Mouse (Mus musculus): Measurements from ENCODE around the gene Alox15.
"Not testable (repeated sequence)": the region's sequence is repeated elsewhere in the genome, so short reads cannot be mapped to it uniquely, and the experiment has no call there.

Gene Alox15

DNA sequence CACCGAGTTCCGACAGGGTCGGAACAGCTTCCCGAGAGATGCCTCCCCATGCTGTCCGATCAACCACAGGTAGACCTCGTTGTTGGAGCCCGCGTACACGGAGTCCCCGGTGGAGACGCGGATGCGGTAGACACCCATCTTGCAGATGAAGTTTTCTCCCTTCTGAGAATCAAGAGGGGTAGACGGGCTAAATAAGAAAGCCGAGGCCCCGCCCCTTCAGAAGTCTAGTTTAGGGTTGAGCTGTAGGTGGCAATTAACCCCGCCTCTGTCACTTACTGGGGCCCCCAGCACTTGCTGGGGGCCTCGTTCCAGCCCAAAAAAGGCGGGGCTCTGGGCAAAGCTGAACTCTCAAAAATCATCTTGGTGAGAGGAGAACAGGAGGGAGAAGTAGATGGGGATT lies at the start of gene Alox15:
Gene Alox15, minus strand, starts transcription at position 164 of the 400 bp plus-strand sequence.
- no peak for DNase-seq

DNA sequence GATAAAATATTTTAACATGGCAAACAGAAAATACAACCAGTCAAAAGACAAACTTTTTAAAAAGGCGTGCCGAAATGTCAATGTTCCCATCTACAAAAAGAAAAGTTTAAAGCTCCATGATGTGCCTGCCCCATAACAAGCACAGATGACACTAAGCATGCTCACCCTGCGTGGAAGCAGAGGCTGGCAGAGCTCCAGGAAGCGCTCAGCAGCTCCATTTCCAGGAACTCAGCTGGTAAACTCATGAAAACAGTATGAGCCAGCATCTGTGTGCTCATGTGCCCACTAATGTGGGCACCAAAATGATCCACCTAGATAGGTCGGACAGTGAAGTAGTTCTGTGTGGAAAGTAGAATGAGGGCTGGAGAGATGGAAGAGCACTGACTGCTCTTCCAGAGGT lies 37.6 kb upstream of the Alox15 start:
- no peak for DNase-seq

DNA sequence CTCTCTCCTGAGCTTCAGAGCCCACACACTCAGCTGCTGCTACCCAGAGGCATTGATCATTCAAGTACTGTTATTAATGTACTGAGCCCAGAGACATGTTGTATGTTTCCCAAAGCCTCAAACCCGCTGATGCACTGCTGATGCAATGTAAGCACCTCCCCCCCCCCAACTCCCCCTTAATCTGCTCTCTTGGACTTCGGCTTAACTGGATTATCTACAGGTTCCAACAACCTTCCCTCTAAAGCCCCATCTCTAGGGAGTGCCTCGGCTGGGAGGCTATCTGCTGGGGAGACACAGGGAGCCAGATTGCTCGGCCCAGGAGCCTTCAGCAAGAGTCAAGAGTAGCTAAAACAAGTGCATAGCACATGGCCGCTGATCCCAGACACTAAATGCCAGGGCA lies 35.6 kb upstream of the Alox15 start:
- DNase-seq = no peak

DNA sequence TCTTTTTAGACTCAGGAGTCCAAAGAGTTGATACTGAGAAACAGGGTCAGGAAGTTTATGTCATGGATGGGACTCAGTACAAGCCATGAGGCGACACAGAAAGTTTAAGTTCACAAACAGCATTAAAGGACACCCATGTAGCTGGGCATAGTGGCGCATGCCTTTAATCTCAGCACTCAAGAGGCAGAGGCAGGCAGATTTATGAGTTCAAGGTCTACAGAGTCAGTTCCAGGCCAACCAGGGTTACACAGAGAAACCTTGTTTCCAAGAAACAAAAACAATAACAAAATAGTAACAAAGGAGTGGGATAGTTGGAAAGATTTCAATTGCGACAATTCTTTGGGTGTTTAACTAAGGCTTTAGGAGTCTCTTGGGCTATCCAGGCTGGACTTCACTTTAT lies 32.3 kb upstream of the Alox15 start:
- DNase-seq = no peak

DNA sequence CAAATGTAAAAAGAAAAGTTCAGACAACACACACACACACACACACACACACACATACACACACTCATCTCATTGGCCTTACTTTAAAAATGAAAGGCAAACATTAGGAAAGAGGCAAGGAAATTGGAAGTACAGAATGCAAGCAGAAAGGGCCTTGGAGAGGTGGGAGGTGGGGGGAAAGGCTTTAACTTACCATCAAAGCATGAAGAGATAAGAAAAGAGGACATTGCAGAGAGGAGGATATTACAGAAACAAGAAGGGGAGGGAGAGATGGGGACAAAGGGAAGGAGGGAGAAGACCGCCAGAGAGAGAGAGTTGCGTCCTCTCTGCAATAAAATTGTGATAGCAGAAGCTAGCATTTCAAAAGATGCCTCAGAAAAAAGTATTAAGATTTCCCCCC lies 29.5 kb upstream of the Alox15 start:
- no peak for DNase-seq

DNA sequence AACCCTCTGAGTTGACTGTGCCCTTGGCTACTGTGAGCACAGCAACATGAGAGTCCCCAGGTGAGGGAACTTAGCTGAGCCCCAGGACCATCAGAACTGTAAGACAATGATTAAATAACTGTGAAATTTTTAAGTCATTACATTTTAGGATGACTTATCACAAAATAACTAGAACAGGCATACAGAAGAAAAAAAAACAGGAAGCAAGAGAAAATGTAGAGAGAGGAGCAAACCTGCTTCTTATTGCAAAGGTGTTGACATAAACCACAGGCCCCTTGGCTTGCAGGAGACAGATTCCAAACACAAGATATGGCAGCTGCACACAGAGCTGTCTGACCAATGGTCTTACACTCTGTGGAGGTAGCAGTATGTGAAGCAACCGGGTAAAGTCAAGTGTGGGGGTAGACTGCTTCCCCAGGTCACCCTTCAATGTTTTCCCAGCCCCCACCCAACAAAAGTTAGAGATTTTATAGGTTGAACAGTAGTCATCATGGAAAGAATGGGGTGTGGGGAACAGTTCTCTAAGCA lies 28.7 kb upstream of the Alox15 start:
- no peak for DNase-seq

DNA sequence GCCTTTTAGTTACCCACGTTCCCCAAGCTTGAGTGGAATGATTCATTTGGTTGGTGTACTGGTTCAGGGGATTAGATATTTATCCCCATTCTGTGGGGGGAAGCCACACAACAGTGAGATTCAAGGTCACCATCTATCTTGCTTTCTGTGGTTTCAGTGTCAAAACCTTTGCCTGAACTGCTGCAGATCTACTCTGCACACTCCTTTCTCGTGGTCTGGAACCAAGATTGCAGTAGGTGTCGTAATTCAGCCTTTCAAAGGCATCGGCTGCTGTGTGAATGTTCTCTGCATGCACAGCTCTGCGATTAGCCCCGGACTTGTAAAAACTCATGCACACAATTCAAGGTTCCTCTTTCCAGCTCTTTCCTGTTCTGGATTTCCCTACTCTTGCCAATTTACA lies 24.2 kb upstream of the Alox15 start:
- no peak for DNase-seq

DNA sequence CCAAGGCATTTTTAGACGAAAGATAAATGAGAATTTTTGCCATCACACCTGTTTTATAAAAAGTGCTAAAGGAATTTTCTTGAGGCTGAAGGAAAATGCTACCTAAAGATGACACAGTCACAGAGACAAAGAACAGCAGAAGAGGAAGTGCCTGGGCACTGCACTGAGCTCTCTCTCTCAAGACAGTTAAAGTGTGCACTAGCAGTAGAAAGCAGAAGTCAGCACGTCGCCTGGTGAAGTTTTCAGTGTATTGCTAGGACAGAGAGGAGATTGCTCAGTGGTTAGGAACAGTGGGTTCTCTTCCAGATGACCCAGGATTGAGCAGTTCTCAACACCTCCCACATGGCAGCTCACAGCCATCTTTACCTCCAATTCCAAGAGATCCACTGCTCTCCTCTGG lies 22.5 kb upstream of the Alox15 start:
- DNase-seq = no peak

DNA sequence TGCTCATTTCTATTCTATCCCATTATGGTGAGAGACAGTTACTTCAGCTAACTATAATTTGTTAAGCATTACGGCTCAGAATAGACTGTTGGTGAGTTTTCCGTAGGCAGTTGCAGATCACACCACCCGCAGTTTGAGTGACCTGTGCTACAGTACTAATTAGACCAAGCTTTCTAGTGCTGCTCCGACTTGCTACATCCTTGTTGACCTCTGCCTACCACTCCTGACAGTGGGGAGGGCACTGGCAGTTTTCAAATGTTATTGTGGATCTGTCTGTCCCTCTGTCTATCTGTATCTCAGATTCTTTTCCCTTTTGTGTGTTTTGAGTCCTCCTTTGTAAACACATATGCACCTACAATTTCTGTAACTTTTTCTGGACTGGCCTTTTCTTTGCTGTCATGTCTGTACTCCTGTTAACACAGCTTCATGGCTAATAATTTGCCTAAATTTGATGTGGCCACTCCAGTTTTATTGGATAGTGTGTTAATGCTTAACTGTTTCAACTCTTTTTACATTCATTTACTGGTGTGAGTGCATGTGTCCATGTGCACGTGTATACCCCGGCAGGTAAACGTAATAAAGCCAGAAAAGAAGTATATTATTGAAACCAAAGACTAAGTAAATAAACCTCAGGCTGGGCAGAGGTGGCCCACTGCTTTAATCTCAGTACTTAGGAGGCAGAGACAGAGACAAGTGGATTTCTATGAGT lies 21.2 kb upstream of the Alox15 start:
- no peak for DNase-seq

DNA sequence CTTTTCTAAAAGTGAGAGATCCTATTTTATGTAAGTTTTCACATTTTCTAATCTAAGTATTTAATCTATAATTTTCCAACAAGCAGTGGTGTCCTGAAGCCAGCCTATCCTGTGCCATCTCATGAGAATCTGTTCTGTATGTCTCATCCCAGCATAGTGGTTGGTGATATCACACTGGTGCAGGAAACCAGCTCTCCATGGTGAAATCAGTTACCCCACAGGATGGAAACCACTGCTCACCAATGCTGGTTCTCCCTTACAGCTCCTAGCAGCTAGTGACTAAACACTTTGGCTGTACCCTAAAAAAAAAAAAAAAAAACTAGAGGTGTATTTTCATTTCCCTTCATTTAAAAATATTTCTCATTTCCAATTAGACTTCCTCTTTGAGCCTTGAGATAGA lies 20.6 kb upstream of the Alox15 start:
- DNase-seq = no peak

DNA sequence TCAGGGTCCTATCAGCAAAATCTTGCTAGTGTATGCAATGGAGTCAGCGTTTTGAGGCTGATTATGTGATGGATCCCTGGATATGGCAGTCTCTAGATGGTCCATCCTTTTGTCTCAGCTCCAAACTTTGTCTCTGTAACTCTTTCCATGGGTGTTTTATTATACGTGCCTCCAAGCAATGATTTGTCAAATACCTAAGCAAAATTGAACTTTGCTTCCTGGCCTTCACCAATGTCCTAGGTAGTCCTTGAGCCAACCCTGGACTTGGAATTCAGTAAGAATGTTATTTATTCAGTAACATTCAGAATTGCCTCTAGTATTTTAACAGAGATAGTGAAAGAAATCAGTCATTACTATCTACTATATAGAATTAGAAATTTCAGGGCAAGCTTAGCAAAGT lies 16.8 kb upstream of the Alox15 start:
- DNase-seq = not testable (repeated sequence)

DNA sequence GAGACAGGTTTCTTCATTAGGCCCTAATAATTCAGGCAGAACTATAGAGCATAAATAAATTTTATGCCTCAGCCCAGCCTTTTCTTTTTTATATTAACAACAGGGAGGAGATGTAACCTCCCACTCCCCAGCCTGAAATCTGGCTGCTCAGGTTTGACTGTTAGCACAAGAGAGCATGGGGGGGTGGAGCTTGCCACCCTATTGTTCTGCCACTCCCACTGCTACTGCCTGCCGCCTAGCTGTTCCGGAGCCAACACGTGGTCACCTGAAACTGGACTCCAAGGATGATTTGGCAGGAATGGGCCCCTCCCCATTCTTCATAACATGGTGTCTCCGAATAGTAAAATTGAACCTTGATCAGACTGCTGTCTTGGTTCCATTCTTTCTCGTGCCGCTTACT lies 15.9 kb upstream of the Alox15 start:
- not testable (repeated sequence) for DNase-seq

DNA sequence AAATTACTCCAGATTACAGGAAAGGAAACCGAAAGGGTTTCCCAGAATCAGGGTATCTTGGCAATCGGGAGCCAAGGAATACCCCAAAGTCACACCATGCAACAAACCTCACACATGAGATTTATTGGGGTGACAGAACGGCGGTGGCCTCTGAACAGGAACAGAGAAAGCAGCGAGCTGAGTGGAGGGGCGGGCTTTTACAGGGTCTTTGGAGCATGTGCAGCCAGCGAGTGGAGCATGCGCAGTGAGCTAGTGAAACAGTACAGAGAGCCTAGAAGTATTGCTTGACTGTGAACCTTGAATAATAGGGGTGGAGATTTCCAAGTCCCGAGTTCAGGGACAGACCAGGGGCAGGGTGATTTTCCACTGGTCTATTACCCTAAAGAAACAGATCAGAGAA lies 3.2 kb downstream of the Alox15 start:
- DNase-seq = no peak

DNA sequence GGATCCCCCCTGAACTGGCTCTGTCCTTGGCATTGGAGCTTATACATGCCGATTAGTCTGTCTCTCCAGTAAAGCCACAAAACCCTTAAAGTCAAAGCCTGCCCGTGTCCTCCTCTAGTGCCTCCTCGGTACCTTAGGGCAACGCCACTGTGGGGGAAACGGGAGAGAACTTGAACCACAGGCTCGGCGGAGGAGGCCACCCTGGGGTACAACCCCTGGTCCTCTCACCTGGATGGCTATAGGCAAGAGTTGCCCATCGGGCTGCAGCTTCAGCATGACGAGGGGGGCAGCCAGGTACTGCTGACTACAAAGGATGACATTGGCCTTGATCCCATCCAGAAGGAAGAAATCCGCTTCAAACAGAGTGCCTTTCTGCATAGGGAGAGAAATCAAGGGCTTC lies 4.0 kb downstream of the Alox15 start:
- no peak for DNase-seq

DNA sequence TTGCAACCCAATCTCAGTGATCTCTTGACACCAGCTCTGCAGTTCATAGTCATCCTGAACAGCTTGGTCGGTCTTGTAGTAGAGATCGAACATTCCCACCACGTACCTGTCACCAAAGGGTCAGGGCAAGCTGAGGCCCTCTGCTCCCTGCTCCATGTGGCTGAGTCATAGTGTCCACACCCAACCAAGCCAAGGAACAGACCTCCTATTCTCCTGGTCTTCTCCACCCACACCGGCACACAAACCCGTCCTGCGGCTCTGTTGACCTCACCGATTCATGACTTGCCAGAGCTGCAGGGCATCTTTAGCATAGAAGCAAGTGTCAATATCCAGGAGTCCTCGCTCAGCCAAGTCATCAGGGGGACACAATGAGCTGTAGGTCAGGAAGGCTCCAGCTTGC lies 6.3 kb downstream of the Alox15 start:
- no peak for DNase-seq

DNA sequence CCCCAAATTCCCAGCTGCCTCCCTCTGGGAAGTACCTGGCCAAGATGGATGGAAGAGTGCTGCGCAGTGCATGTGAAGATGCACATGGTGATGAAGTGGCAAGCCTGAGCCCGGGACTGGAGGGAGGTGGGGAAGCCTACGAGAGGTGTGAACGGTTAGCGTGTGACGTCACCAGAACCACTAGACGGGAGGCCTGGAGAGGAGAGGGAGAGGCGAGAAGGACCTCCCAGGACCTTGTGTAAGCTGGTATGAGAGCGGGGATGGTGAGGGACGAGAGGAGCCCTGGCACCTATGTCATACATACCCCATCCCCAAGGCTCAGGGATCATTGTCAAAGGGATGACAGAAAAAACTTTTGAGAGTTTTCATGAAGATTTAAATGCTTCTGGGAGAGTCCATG lies 6.8 kb downstream of the Alox15 start:
- DNase-seq = no peak

DNA sequence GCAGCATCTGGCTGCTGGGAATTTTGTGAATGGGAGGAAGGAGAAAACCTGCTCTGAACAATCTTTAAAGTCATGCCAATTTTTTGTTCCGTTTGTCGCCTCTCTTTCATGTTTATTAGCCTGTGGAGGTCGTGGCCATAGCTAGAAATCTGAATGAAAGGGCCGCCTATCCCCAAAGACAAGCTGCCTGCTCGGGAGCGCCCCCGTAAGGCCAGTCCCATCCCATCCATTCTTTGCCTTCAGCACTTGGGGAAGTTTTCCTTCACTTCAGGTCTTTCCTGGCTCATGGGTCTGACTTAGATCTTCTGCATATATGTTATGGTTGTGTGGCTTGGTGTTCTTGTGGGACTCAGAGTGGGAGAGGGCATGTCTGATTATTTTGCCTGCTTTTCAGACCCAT lies 12.3 kb downstream of the Alox15 start:
- no peak for DNase-seq

DNA sequence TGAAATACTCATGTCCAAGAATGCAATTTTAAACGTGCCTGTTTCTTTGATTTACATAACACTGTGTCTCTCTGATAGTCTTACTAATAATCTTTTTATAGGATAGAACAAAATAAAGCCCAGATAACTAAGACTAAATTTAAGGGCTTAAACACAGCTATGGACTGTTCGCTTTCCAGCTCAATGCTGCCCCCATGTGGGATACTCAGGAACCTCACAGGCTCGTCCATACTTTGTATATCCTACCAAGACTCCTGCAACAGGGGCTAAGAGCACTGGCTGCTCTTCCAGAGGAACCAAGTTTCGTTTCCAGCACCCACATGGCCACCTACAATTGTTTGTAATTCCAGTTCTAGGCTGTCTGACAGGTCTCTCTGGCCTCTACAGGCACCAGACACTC lies 17.4 kb downstream of the Alox15 start:
- peak; percentile 5 for DNase-seq

DNA sequence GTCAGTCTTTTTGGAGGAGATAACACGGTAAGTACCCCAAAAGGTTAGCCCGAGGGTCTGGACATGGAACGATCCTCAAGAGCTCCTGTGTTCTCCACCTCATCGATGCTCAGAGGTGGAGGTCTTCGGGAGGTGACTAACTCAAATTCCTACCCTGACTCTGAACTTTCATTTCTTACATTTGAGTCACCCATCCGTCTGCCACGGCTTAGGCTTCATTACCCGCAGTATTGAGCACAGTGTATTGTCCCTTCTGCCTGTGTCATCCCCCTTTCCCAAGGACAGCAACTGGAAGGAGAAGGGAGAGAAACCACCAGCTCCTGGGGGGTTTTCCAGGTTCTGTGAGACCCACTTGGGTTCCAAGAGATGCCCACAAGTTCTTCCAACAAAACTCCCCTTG lies 27.1 kb downstream of the Alox15 start:
- no peak for DNase-seq

DNA sequence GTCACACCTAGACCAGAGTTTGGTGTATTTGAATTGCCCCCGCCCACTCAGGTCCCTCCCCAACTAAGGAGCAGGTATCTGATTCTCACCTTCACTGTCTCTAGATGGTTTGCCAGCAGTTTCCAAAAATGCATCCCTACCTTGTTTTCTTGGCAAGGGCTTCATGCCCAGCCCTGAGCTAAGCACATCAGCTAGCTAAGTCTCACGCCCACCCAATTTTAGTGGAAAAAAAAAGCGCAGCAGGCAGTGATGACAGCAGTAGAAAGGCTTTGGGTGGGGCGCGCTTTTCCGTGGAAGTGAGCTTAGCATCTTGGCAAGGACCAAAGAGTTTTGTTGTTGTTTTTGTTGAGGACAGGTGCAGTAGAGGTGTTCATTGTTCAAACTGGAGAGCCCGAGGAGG lies 29.3 kb downstream of the Alox15 start, which contains the start of gene Alox12e:
Gene Alox12e, minus strand, starts transcription at position 101 of the 400 bp plus-strand sequence.
- DNase-seq = no peak

DNA sequence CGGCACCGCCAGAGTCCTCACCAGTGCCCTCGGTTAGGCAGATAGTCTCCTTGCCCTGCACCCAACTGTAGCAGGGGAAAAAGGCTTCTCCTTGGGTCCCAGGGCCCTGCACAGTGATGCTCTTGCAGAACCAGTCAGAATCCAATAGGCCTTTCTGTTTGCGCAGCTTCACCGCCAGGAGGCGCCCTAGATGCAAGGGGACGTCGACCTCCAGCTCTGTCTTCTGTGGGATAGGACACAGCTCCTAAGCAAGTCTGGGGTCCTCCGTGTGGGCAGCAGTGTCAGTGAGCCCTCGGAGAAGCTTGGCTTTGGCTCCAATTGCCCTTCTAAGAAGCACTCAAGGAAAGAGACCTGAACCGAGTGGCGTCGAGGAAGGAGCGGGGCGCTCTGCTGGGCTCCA lies 30.2 kb downstream of the Alox15 start:
- no peak for DNase-seq

DNA sequence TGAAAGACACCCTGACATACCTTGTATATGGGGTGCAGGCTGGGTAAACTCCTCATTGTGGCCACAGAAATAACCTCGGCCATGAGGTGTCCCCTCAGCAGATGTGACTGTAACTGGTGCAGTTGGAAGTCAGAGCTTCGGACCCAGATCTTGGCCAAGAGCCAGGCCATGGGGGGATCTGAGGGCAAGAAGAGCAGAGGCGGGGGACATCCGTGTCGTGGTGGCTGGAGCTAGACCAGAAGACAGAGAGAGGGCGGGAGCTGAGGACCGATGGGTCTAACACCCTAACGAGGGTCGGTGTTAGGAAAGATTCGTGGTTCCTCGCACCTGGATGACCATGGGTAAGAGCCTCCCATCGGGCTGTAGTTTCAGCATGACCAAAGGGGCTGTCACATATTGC lies 32.2 kb downstream of the Alox15 start:
- DNase-seq = no peak

DNA sequence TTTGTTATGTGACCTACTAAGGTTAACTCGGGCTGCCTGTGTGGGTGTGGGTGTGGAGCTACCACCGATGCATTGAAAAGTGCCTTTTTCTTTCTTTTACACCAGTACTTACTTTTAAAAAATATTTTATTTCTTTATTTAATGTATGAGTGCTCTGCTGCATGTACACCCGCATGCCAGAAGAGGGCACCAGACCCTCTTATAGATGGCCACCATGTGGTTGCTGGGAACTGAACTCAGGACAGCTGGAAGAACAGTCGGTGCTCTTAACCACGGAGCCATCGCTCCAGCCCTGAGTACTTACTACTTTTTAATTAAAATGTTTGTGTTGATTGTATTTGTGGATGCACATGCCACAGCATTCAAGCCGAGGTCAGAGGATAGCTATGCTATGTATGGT lies 38.0 kb downstream of the Alox15 start:
- no peak for DNase-seq

DNA sequence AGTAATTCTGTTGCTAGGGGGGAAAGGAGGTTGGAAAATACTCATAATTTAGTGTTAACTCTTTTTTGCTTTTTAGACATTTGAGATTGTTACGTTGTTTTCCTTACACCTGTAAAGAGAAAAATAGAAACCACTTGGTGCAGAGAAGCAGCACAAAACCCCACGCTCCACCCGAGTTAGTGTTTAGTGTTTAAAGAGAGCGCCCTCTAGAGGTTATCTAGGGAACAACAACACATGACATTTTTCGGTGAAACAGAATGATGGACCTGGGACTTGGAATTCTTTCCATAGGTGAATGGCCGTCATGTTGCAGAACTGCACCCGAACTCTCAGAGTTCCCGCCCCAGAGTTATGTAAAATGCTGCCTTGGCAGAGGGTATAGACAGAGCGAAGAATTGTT lies 42.5 kb downstream of the Alox15 start:
- peak; percentile 48 for DNase-seq

DNA sequence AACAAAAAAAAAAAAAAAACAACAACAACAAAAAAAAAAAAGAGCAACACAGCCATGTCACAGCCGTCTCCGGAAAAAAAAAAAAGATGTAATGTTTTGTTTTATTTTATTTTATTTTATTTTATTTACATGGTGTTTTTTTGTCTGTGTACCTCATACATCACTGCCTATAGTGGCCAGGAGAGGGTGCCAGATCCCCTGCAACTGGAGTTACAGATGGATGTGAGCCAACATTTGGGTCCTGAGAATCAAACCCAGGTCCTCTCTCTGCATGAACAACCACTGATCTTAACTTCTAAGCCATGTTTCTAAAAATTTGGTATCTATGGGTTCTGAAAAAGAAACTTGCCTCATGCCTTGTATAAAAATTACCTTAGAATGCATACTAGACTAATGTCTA lies 43.5 kb downstream of the Alox15 start:
- DNase-seq = no peak

All from cerebellum, adult 9-11 months (tissue).